8 mouse cellular contexts compared by ENCODE assay signal in genomic region chr6:124375435-124375884, GRCm38 (mm10). TPM values are rescaled to one million over a fixed set of nuclear protein-coding genes. Genes with fewer than 3 reads are reported as not detected.
DNase-seq lines count a peak whose midpoint lies in the region; ATAC-seq lines count a peak whose summit lies in the region.

No protein-coding gene starts in this region.

- no peak overlapping the region for H3K27ac ChIP-seq in kidney, embryonic 16.5 days (ENCODE audit: low read length)
- H3K27ac ChIP-seq in midbrain, embryonic 11.5 days (ENCODE audit: low read depth, low read length) = no peak overlapping the region

- H3K9me3 ChIP-seq in kidney, embryonic 16.5 days (ENCODE audit: low read length) = no peaks in the 10 kb centered on the region
- no peaks in the 10 kb centered on the region for H3K9me3 ChIP-seq in midbrain, embryonic 11.5 days (ENCODE audit: control insufficient read depth, low read length)

- no peak overlapping the region for H3K4me3 ChIP-seq in kidney, embryonic 16.5 days (ENCODE audit: low read length)
- no peak overlapping the region for H3K4me3 ChIP-seq in midbrain, embryonic 11.5 days (ENCODE audit: low read depth, low read length)

- no peaks in the 10 kb centered on the region for H3K4me1 ChIP-seq in kidney, embryonic 16.5 days (ENCODE audit: insufficient read depth, low read length)
- H3K4me1 ChIP-seq in midbrain, embryonic 11.5 days (ENCODE audit: control insufficient read depth, insufficient read depth, low read length) = no peaks in the 10 kb centered on the region

- H3K4me2 ChIP-seq in kidney, embryonic 16.5 days (replicated peaks; ENCODE audit: low read depth, low read length) = no peak overlapping the region
- no peak overlapping the region for H3K4me2 ChIP-seq in midbrain, embryonic 11.5 days

- no peaks in the 10 kb centered on the region for H3K36me3 ChIP-seq in kidney, embryonic 16.5 days (ENCODE audit: insufficient read depth, low read length)
- no peaks in the 10 kb centered on the region for H3K36me3 ChIP-seq in midbrain, embryonic 11.5 days (ENCODE audit: control insufficient read depth, insufficient read depth, low read length)

- WGBS in kidney, embryonic 16.5 days = 78% methylated on average over 11 of the region's 11 CpGs
- WGBS in midbrain, embryonic 11.5 days = 87% methylated on average over 11 of the region's 11 CpGs

- no peaks in the 10 kb centered on the region for H3K27me3 ChIP-seq in kidney, embryonic 16.5 days (ENCODE audit: insufficient read depth, low read length)
- H3K27me3 ChIP-seq in midbrain, embryonic 11.5 days (ENCODE audit: control insufficient read depth, insufficient read depth, low read length) = no peaks in the 10 kb centered on the region

- DNase-seq in kidney, adult 18-20 months = peak; percentile 27
- DNase-seq in induced T-regulatory cell, adult 2 months (ENCODE audit: low read depth) = peak; percentile 83
- peak; percentile 75 to 85 for DNase-seq in thymus, postnatal 36 days
- DNase-seq in midbrain, embryonic 11.5 days (ENCODE audit: low spot score, missing footprints) = no peak
- DNase-seq in urinary bladder, postnatal 14 days (ENCODE audit: low spot score) = no peak
- no peak for DNase-seq in adrenal gland, adult (ENCODE audit: inconsistent age in 2 of 2, low spot score in 1 of 2)

- H3K9ac ChIP-seq in kidney, embryonic 16.5 days (replicated peaks; ENCODE audit: low read length) = no peak overlapping the region
- H3K9ac ChIP-seq in midbrain, embryonic 11.5 days (ENCODE audit: low read length) = no peak overlapping the region

- no peak for ATAC-seq in kidney, embryonic 16.5 days (ENCODE audit: low FRiP score, low TSS enrichment)
- peak; percentile 78 for ATAC-seq in megakaryocyte, adult 5-6 weeks (ENCODE audit: poor library complexity, severe bottlenecking)
- ATAC-seq in midbrain, embryonic 11.5 days (ENCODE audit: low FRiP score) = no peak

RNA-seq across cellular contexts. Expression of gene Pex5, which starts 39.4 kb away (rescaled TPM):
- polyA plus RNA-seq in kidney, embryonic 16.5 days (2015; fragmentation: Nextera tagmentation; extraction: Ambion mirVana) = 50.1 and 56.1 TPM in 2 replicates
- 16.1 and 16.8 TPM in 2 replicates for total RNA-seq in megakaryocyte, adult 5-6 weeks (2015)
- 17.7 and 18.4 TPM in 2 replicates for total RNA-seq in megakaryocyte, adult 5-6 weeks (2017)
- 36.4 and 39.6 TPM in 2 replicates for polyA plus RNA-seq in midbrain, embryonic 11.5 days (2014; fragmentation: Nextera tagmentation; extraction: Ambion mirVana)

Comparison
In these comparisons a context has a peak if more than half of its experiments do, and no peak if none do; other contexts are left out.
1. DNase-seq: peak in kidney, adult 18-20 months (single experiment), induced T-regulatory cell, adult 2 months (single experiment) and thymus, postnatal 36 days (2 of 2); none in midbrain, embryonic 11.5 days (single experiment), urinary bladder, postnatal 14 days (single experiment) and adrenal gland, adult (0 of 2).